Mouse (Mus musculus) natural killer cell, adult 2 months (primary cell): ENCODE results near the gene Tspan31.

Experiments used
- DNase-seq, 2 experiments: peaks; one replicate each; pipeline ENCODE4 v3.0.0; 2022; ENCODE audit warnings: low spot score in 2 of 2

Tspan31 gene

DNA sequence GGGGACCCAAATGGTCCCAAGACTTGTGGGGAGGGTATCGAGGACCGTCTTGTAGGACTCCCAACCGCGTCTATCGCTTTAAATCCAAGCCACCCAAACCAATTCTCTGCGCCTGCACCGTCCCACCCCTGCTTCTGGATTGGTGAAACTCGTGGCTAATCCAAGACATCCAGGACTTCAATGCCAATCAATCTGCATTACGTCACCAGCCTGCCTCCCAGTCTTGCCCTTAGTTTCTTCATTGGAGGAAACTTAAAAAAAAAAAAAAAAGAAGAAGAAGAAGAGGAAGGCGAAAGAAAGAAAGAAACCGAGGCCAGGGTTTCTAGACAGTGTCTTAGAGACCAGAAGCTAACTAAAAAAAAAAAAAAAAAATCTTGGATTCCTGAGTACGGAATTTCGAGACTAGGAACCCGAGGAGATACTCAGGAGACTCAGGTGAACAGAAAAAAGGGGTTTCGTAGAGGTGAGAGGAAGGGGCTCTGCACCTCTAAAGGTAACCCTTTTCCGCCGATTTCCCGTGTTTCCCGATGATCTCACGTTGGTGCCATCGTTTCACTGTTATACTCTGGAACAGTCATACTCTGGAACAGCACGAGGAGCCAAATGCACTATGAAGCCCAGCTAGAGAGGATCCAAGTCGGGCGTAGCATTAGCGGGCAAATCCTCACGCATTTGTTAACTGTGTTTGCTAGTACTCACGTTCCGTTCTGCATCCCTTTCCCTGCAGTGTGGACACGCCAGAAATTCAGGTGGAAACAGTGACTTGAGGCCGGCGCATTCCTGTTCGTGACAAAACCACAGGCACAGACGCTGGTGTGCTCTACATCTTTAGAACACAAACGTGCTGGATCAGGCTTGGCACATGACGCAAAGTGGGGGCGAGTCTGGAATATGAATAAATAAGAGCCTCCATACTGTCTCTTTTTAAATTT is at the start of gene Tspan31:
Tspan31 (minus strand) TSS at position 75 of the 932 bp plus-strand sequence.
- DNase-seq = peak in 1 of 2 experiments; percentile 54

DNA sequence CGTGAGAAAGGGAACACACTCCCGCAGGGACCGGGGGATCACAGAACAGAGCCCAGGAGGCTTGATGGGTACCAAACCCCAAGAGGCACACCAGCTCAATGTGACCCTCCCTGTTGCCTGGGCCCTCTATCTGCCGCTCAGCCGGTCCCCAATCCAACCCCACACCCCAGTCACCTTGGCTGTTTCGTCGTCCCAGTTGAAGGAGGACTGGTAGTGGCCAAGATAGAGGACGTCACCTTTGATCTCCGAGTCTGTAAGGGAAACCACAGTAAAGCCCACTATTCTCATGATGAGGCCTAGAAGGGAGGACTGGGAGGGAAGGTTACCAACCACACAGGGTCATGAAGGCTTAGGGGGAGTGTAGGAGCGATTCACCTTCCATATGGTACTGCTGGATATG is 49.2 kb upstream of the Tspan31 start:
- DNase-seq = no peak

DNA sequence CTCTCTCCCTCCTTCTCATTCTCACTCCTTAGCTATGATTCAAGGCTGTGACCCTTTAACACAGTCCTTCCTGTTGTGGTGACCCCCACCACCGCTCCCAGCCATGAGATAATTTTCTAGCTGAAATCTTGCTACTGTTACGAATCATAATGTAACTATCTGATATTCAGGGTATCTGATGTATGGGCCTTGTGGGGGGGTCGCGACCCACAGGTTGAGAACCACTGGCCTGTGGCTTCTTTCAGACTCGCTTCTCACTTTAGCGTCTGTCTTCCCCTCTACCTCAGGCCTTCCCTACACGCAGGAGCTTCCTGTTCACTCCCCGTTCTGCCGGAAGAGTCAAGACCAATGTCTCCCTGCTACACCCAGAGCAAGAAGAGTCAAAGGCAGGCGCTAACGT is 48.4 kb upstream of the Tspan31 start:
- DNase-seq = no peak

DNA sequence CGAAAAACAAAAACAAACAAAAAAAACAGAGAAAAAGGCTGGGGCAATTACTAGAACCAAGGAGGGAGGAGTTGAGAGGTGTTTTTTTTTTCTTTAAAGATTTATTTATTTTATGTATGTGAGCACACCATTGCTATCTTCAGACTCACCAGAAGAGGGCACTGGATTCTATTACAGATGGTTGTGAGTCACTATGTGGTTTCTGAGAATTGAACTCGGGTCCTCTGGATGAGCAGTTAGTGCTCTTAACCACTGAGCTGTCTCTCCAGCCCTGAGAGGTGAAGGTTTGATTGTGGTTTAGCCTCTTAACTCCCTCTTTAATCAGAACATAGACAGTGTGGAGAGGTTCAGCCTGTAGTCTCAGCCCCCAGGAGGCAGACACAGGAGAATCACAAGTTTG is 45.0 kb upstream of the Tspan31 start:
- DNase-seq = no peak

DNA sequence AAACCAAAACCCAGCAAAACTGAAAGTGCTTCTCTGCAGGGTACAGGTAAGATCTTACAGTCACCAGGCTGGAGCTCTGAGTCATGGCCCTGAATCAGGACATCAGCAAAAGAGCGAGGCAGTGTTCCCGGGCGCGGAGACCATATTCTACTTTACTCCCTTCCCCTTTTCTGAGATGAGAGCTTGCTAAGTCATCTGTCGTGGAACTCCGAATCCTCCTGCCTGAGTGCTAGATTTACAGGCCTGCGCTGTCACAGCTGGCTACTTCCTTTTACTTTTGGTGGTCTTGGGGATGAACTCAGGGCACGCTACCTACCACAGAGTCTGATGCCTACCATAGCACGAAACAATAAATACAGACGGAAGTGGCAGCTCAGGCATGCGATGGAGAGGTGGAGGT is 44.3 kb upstream of the Tspan31 start:
- DNase-seq = no peak

DNA sequence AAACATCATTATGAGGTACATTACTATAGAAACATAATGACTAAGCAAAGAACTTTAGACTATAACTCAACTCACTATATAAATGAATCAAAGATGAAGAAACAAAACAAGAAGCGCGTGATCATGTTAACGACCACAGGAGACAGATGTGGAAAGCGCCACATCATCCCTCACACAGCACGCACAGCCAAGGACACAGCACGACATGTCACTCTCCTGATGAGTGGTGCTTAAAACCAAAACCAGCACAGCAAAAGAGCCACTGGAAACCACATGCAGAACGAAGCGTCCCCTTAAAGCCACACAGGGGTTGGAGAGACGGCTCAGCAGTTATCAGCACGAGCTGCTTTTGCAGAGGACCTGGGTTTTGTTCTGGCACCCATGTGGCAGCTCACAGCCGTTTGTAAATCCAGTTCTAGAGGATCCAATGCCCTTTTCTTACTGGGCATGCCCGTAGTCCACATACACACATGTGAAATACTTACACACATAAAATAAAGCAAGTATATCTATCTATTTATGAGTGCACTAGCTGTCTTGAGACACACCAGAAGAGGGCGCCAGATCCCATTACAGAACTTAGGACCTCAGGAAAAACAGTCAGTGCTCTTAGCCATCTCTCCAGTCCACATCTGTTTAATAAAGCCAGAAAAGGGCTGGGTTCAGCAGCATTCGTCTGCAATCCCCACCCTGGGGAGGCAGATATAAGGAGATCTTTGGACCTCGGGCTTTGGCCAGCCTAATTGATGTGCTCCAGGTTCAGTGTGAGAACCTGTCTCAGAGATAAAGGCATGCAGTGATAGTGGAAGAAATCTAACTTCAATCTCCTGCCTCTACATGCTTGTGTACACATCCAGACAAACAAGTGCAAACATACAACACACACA is 41.2 kb upstream of the Tspan31 start:
- peak in 1 of 2 experiments; percentile 26 for DNase-seq

DNA sequence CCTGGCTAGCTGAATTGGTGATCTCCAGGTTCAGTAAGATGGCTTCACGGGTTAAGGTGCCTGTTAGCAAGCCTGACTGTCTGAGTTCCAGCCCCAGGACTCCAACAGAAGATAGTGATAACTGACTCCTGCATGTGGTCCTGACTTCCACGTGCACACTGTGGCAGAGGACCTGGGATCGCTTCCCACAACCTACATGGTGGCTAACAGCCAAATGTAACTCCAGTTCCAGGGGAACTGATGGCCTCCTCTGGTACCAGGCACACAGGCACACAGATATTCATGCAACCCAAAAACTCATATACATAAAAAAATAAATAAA is 38.2 kb upstream of the Tspan31 start:
- no peak for DNase-seq

DNA sequence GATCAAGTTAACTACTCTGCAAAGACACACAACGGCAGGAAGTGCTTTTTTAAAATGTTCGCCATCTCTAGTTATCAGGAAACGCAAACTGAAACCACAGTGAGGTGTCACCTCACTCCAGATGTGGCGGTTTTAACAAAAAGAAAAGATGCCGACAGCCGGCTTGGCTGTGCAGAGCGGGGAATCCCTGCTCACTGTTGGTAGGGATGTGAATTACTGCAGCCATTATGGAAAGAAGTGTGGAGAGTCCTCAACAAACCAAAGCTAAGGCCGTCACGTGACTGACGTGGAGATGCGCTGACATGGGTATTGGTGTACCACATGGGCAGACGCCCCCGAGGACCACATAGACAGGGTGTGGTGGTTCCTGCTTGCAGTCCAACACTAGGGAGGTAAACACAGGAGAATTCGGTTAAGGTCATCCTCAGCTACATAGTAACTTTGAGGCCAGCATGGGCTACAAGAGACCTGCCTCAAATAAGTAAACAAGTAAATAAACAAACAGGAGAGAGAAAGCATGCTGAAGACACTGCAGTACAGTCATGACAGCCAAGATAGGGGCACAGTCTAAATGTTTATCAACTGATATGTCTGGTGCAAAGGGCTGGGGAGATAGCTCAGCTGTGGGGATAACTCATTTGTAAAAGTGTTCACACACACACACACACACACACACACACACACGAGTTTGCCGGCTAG is 37.6 kb upstream of the Tspan31 start:
- DNase-seq = peak; percentile 45 to 59

DNA sequence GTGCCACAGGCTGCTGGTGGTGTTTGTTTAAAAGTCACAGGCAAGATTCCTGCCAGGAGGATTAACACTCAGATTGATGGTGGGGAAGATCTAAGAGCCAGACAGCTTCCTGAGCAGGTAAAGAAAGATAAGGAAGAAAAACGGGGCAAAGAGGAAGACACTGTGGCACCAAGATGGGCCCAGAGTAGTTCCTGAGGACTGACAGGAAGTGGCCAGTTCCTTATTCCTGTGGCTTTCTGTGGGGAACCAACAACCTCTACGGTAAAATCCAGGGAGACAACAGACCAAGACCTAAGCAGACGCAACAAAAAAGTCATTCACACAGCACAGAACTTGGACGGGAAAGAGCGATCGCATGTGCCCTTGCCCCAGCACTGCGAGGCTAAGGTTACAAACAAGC is 33.6 kb upstream of the Tspan31 start:
- DNase-seq = no peak

DNA sequence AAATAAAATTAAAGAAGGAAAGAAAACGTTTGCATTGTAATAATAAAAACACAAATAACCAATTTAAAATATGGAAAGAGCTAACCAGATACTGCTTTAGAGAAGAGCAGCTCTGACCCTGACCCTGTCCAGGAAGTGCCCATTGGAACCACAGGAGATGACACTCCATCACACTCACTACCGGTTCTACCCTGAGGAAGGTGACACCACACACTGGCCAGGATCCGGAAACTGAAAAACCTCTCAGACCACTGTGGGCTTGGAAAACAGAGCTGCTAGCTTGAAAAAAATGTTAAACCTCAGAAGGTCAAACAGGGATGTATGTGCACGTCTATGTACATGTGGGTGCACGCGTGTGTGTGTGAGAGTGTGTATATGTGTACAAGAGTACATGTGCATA is 31.1 kb upstream of the Tspan31 start:
- peak in 1 of 2 experiments; percentile 49 for DNase-seq

DNA sequence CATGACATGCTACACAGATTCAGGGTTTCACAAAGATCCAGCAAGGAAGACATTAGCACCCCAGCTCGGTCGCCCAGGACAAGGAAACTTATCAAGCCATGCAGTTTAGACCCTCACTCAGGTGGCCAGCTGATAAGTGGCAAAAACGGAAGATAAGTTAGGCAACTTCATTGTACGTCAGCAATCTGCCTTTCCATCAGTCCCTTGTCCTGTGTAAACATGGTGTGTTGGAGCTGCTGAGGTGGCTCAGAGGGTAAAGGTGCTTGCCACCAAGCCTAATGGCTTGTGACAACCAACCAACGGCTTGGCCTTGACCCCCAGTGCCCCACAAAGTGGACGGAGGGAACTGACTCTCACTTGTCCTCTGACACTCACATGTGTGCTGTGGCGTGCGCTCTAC is 30.4 kb upstream of the Tspan31 start:
- no peak for DNase-seq

DNA sequence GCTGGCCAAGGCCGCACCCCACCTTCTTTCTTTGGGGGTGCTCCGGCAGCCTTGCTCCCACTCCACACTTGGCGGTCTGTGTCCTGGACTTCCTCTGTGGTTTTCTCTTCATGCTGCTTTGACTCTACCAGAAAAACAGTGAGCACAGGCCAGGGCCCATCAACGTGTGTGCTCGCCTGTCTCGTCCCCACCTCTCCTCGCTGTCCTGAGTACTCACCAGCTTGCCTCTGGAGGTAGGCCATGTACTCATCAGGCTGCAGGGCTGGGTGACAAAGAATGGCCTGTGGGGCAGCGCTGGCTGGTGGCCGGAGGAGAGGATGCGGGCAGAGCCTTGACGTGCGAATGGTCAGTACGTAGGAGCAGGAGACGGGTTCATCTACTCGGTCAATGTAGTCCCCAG is 29.8 kb upstream of the Tspan31 start:
- peak in 1 of 2 experiments; percentile 38 for DNase-seq

DNA sequence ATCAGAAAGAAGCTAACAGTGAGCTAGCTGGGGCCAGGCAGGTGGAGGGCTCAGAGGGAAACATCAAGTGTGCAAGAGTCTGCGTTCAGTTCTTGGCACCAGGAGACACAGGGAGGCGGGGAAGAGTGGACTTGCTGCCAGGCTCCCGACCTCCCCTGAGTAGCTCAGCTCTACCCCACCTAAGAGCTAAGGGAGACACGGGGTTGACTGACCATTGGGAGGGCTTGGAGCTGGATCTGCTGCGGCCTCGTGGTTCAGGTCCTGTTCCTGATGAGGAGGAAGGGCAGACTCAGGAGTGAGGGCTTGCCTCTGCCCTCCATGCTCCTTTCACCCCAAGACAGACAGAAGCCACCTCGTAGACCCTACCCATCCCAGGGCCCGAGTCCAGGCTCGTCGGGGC is 29.1 kb upstream of the Tspan31 start:
- DNase-seq = no peak

DNA sequence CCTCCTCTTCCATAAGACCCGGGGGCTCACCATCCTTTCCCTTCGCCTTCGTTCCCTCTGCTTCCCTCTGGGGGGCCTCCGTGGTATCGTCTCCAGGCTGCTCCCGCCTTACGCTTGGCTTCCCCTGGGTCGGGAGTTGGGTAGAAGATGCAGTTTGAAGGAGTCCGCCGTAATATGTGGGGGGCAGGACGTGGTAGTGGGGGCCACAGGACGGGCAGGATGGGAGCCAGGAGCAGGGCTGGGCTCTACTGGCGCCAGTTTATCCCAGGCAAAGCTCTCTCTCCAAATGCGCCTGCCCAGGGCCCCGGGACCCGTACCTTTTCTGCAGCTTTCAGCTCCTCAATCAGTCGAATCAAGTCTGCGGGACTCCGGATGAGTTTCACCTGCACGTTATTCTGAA is 28.4 kb upstream of the Tspan31 start:
- no peak for DNase-seq

DNA sequence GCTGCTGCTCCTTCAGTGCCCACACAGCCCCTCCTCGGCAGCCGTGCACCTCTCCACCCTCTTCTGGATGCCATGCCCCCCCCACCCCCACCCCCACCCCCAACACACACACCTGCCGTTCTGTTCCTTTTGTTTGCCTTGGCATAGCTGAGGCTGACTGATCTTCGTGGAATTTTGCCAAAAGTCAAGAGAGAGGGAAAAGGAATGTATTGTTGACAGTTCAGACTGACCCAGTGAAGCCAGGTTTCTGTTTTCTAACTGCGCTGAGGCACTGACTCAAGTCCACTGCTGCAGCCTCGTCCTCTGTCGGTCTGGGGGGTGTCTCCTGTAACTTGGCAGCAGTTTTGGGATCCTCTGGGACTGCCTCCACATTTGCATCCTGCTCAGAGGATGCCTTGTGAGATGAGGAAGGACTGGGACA is 24.3 kb upstream of the Tspan31 start:
- DNase-seq = no peak

DNA sequence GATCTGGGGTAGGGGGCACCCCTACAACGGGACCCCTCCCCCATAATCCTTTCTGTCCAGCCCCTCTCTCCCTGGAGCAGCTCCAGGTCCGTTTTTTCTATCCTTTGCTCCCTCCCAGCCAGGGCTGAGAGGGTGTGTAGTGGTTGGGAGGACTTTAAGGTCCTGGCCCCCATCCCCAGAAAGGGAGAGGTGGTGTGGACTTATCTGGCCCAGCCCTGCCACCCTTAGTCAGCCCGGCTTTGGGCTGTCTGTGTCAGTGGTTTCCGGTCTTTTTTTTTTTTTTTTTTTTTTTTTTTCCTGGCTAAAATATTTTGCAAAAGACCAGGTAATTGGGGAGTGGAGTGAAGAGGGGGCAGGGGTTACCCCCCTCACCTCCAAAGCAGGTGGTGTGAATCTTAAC is 22.7 kb upstream of the Tspan31 start:
- no peak for DNase-seq

DNA sequence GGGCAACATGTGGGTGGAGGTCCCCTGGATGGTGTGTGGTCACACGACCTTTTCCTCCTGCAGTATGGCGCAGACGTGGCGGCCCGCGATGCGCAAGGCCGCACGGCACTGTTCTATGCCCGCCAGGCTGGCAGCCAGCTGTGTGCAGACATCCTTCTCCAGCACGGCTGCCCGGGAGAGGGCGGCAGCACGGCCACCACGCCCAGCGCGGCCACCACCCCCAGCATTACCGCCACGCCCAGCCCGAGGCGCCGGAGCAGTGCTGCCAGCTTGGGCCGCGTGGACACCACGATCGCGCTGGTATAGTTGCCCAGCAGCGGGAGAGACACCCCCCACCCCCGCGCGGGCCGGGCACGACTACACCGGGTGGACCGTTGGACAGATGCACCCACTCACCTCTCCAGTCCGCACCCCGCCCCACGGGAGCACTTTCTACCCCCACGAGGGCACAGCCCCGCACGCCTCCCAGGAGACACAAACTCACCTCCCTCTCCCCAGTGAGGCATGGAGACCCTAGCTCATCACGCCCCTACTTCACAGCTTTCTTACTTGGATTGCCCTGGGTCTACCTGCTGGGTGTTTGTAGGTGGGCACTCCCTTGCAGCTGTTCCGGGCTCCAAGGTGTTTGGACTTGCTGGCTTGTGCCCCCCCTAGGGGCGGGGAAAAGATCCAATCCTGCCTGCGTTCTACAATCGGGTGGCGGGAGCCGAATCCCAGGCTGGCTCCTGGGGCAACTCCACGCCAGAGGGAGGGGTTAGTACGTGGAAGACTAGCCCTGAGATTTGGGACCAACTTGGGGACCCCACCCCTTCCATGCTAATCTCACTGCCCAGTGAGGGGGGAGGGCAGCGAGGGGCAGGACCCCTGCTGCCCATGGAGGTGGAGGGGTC is 21.7 kb upstream of the Tspan31 start:
- DNase-seq = no peak

DNA sequence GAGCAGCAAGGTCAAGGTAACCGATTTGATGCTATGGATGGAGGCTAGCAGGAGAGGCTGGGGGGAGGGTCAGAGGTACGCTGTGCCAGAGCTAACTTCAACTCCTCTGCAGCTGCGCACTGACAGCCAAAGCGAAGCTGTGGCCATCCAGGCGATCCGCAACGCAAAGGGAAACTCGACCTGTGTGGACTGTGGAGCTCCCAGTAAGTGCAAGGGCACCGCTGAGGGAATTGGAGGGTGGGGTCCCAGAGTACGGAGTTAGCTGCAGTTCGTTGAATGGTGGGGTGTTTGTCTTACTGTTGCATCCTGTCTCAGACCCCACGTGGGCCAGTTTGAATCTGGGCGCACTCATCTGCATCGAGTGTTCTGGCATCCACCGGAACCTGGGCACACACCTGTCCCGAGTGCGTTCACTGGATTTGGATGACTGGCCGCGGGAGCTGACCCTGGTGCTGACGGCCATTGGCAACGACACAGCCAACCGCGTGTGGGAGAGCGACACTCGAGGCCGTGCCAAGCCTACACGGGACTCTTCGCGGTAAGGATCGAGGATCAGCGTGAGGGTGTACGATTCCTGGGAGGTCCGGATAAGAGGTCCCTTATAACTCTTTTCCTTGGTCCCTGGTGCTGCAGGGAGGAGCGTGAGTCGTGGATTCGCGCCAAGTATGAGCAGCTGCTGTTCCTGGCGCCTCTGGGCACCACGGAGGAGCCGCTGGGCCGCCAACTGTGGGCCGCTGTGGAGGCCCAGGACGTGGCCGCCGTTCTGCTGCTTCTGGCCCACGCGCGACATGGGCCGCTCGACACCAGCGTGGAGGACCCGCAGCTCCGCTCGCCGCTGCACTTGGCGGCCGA is 20.7 kb upstream of the Tspan31 start:
- DNase-seq = no peak

DNA sequence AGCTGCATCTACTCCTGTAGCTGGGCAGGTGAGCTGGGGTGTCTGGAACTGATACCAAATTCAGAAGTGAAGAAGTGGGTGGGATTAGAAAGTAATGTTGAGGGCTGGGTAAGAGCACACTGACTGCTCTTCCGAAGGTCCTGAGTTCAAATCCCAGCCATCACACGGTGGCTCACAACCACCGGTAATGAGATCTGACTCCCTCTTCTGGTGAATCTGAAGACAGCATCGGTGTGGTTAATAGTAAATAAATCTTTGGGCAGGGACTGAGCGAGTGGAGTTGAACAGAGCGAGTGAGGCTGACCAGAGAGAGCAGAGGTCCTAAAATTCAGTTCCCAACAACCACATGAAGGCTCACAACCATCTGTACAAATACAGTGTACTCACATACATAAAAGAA is 15.6 kb upstream of the Tspan31 start:
- no peak for DNase-seq

DNA sequence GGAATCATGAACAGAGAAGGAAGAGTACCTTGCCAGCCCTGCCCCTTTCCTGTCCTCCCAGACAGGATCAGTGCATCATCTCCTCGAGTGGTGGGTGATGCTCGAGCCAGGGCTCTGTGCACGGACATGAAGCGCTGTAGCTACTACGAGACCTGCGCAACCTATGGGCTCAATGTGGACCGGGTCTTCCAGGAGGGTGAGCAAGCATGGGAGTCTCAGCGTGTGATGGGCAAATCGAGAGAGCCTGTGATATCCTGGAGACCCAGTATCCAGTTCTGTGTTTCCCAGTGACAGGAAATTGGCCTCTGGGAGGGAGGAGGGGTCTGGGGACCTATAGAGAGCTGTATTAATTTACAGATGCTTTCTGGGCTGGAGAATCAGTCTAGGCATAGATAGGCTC is 15.0 kb upstream of the Tspan31 start:
- no peak for DNase-seq
